Mouse (Mus musculus): ENCODE data around the gene 1500009C09Rik. TPM values are rescaled to one million over a fixed set of nuclear protein-coding genes. Genes with fewer than 3 reads are reported as not detected.
"Not testable (repeated sequence)": the region's sequence is repeated elsewhere in the genome, so short reads cannot be mapped to it uniquely, and the experiment has no call there.

1500009C09Rik gene
- total RNA-seq, 1 experiment from 2014 or later = not detected

GRCm38 (mm10) chr15:82244115-82244804, 7.9 kb upstream of the 1500009C09Rik start, which contains the start of gene Cenpm:
Gene Cenpm, minus strand, starts transcription at chr15:82244748.
- ATAC-seq (ENCODE audit: extremely low read depth, insufficient number of reproducible peaks, low FRiP score, poor library complexity, severe bottlenecking) = peak; percentile 91

- ATAC-seq (ENCODE audit: extremely low read depth, insufficient number of reproducible peaks, low FRiP score, poor library complexity, severe bottlenecking) = not testable (repeated sequence)
These were observed 7.4 kb upstream of the 1500009C09Rik start for GRCm38 (mm10) chr15:82244805-82245161.

- no peak for ATAC-seq (ENCODE audit: extremely low read depth, insufficient number of reproducible peaks, low FRiP score, poor library complexity, severe bottlenecking)
These were observed 4.9 kb upstream of the 1500009C09Rik start for GRCm38 (mm10) chr15:82247131-82247776.

- no peak for ATAC-seq (ENCODE audit: extremely low read depth, insufficient number of reproducible peaks, low FRiP score, poor library complexity, severe bottlenecking)
These were observed 618 bp upstream of the 1500009C09Rik start for GRCm38 (mm10) chr15:82251579-82251978.

- no peak for ATAC-seq (ENCODE audit: extremely low read depth, insufficient number of reproducible peaks, low FRiP score, poor library complexity, severe bottlenecking)
These were observed 3.1 kb downstream of the 1500009C09Rik start for GRCm38 (mm10) chr15:82255248-82255647.

- no peak for ATAC-seq (ENCODE audit: extremely low read depth, insufficient number of reproducible peaks, low FRiP score, poor library complexity, severe bottlenecking)
These were observed 3.8 kb downstream of the 1500009C09Rik start for GRCm38 (mm10) chr15:82255944-82256383.

GRCm38 (mm10) chr15:82259510-82259909, 7.3 kb downstream of the 1500009C09Rik start:
- ATAC-seq (ENCODE audit: extremely low read depth, insufficient number of reproducible peaks, low FRiP score, poor library complexity, severe bottlenecking) = peak; percentile 53

- no peak for ATAC-seq (ENCODE audit: extremely low read depth, insufficient number of reproducible peaks, low FRiP score, poor library complexity, severe bottlenecking)
These were observed 14.2 kb downstream of the 1500009C09Rik start for GRCm38 (mm10) chr15:82266356-82266755.

GRCm38 (mm10) chr15:82268185-82268584, 16.0 kb downstream of the 1500009C09Rik start:
- ATAC-seq (ENCODE audit: extremely low read depth, insufficient number of reproducible peaks, low FRiP score, poor library complexity, severe bottlenecking) = no peak

GRCm38 (mm10) chr15:82268783-82269182, 16.6 kb downstream of the 1500009C09Rik start:
- ATAC-seq (ENCODE audit: extremely low read depth, insufficient number of reproducible peaks, low FRiP score, poor library complexity, severe bottlenecking) = no peak

GRCm38 (mm10) chr15:82271201-82271600, 19.0 kb downstream of the 1500009C09Rik start:
- ATAC-seq (ENCODE audit: extremely low read depth, insufficient number of reproducible peaks, low FRiP score, poor library complexity, severe bottlenecking) = peak; percentile 23; the same call in 1 of the 2 replicates

- ATAC-seq (ENCODE audit: extremely low read depth, insufficient number of reproducible peaks, low FRiP score, poor library complexity, severe bottlenecking) = no peak
These were observed 20.1 kb downstream of the 1500009C09Rik start for GRCm38 (mm10) chr15:82272295-82272694.

- ATAC-seq (ENCODE audit: extremely low read depth, insufficient number of reproducible peaks, low FRiP score, poor library complexity, severe bottlenecking) = no peak
These were observed 22.4 kb downstream of the 1500009C09Rik start, which contains the start of gene Sept3 for GRCm38 (mm10) chr15:82274593-82274926. Gene Sept3, plus strand, starts transcription at chr15:82274893.

- ATAC-seq (ENCODE audit: extremely low read depth, insufficient number of reproducible peaks, low FRiP score, poor library complexity, severe bottlenecking) = no peak
These were observed 23.0 kb downstream of the 1500009C09Rik start for GRCm38 (mm10) chr15:82274927-82275901.

GRCm38 (mm10) chr15:82277591-82277990, 25.4 kb downstream of the 1500009C09Rik start:
- no peak for ATAC-seq (ENCODE audit: extremely low read depth, insufficient number of reproducible peaks, low FRiP score, poor library complexity, severe bottlenecking)

- ATAC-seq (ENCODE audit: extremely low read depth, insufficient number of reproducible peaks, low FRiP score, poor library complexity, severe bottlenecking) = no peak
These were observed 28.4 kb downstream of the 1500009C09Rik start for GRCm38 (mm10) chr15:82280638-82281037.

GRCm38 (mm10) chr15:82286157-82286556, 34.0 kb downstream of the 1500009C09Rik start:
- no peak for ATAC-seq (ENCODE audit: extremely low read depth, insufficient number of reproducible peaks, low FRiP score, poor library complexity, severe bottlenecking)

GRCm38 (mm10) chr15:82290252-82290651, 38.1 kb downstream of the 1500009C09Rik start:
- no peak for ATAC-seq (ENCODE audit: extremely low read depth, insufficient number of reproducible peaks, low FRiP score, poor library complexity, severe bottlenecking)

- ATAC-seq (ENCODE audit: extremely low read depth, insufficient number of reproducible peaks, low FRiP score, poor library complexity, severe bottlenecking) = no peak
These were observed 40.7 kb downstream of the 1500009C09Rik start for GRCm38 (mm10) chr15:82292851-82293250.

Data from neutrophil, adult 5-6 weeks (primary cell).